Mouse (Mus musculus): ENCODE results near the gene Fbxo28.

Fbxo28 gene

DNA sequence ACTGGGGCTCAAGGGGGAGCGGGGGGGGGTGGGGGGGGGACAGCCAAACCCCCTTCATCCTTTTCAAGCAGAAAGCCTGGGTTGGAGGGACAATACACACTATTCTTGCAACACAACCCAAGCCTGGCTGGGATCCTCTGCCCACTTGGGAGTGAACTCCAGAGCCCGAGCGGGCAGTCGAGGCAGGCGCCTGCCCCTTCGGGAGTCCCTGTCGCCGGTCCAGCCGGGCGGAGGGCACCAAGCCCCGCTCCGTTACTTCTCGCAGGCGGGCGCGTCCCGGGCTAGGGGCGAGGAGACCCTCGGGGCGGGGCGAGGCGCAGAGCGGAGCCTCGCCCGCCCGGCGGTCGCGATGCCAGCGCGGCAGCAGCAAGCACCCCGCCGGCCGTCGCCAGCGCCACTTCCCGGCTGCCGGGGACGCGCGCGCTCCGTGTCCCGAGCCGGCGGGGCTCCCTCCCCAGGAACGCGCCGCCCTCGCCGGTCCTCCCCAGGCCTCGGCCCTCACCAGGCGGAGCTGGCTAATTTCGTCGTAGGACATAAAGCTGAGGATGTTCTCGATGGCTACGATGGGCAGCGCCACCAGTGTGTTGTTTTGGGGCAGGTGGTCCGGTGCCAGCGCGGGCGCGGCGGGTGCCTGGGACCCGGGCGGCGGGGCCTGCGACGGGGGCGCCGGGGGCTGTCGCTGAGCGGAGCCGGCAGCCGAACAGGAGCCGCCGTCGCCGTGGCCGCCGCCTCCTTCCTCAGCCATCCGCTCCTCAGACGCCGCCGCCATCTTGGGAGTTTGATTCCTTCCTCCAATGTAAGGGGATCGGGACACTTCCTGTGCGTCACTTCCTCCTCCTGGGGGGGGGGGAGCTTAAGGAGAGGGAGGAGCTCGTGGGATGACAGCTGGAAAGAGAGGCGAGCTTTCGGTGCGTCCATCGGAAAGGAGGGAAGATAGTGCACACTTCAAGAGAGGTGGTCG is at the start of gene Fbxo28:
Fbxo28 (minus strand) TSS at position 809 of the 961 bp plus-strand sequence.
- in situ Hi-C loops (cut with MboI; ENCODE audit: unreplicated experiment in 2 of 2) = loop anchor here (25.0 kb wide), 2 partner anchors 204 to 454 kb away; no protein-coding TSS in a partner anchor

DNA sequence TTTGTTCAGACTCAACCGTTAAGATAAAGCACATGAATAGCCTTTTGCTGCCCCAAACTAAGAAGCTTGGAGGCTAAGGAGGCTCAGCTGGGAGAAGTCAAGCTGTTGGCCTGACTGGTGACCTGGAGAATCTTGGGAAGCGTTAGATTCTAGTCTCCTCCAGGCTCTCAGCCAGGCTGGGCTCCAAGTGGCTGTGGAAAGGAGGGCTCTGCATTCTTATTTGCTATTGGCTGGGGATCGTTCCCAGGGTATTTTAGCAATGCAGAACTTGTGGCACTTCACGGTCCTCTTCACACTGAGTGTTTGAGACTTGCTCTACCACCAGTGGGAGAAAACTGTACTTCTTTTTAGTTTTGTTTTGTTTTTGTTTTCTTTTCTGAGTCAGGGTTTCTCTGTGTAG is 47.3 kb upstream of the Fbxo28 start:
- in situ Hi-C loops (cut with MboI; ENCODE audit: unreplicated experiment in 2 of 2) = no loop called here

DNA sequence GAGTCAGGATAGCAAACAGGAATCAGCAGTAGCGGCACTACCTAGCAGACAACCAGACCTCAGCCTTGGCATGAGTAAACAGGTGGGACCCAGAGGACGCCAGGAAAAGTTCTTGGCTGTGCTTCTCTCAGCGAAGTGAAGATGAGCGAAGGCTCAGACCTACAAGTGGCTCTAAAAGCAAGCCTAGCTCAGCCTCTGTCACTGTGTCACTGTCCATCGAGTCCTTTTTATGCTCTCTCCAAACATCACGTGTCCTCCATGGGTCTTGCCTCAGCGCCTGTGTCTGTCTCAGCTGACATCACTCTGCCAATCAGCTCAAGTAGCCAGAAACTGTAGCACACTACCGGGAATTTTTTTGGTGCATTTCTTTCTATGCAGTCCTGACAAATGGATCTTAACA is 45.0 kb upstream of the Fbxo28 start:
- in situ Hi-C loops (cut with MboI; ENCODE audit: unreplicated experiment in 2 of 2) = no loop called here

DNA sequence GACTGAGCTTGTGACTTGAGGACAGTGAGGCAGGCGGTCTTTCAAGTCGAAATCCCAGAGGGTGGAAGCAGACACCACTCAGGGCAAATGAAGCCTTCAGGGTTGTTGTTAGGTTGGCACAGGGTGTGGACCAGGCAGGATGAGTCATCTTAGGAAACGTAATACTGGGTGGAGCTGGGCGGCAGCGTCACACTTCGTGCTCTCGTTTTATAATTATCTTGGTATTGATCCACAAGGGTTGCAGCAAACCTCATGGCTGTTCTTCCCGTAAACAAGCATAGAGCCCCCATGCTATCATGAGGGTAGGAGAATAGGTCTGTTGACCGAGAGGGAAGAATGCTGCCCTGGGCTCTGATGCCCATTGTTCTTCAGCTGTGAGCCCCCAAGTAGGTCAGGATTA is 41.7 kb upstream of the Fbxo28 start:
- in situ Hi-C loops (cut with MboI; ENCODE audit: unreplicated experiment in 2 of 2) = loop anchor here in 1 of 2 experiments (5.0 kb wide), 1 partner anchor 154 kb away; no protein-coding TSS in a partner anchor

DNA sequence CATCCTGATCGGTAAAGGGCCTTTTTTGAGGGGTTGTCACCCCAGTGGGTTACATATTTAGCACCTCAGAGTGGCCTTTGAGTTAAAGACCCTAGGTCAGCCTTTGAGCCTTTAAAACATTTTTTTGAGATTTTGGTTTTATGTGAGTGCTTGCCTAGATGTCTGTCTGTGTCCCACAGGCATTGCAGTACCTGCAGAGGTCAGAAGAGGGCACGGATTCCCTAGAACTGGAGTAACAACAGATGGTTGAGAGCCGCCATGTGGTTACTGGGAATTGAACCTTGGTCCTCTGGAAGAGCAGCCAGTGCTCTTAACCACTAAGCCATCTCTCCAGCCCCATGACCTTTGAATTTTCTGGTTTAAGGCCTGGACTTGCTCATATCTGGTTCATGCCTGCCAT is 39.9 kb upstream of the Fbxo28 start:
- in situ Hi-C loops (cut with MboI; ENCODE audit: unreplicated experiment in 2 of 2) = loop anchor here in 1 of 2 experiments (5.0 kb wide), 1 partner anchor 156 kb away; no protein-coding TSS in a partner anchor

DNA sequence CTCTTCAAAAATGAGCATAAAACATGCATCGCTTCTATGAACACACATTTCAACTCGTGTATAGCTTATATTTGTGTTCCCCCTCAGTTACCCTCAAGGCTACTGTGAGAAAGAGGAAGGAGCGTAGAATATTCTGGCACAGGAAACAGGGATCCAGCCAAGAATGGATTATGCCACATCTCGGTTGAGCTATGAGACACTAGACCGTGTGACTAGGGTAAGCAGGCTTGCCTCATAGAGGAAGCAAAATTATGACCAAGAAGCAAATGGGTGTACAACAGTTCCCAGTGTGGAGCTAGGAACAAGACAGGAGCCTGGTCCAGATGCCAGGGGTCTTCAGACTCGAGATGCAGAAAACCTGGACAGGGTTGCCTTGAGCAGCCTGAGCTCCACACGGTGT is 39.3 kb upstream of the Fbxo28 start:
- in situ Hi-C loops (cut with MboI; ENCODE audit: unreplicated experiment in 2 of 2) = loop anchor here in 1 of 2 experiments (5.0 kb wide), 1 partner anchor 157 kb away; no protein-coding TSS in a partner anchor

DNA sequence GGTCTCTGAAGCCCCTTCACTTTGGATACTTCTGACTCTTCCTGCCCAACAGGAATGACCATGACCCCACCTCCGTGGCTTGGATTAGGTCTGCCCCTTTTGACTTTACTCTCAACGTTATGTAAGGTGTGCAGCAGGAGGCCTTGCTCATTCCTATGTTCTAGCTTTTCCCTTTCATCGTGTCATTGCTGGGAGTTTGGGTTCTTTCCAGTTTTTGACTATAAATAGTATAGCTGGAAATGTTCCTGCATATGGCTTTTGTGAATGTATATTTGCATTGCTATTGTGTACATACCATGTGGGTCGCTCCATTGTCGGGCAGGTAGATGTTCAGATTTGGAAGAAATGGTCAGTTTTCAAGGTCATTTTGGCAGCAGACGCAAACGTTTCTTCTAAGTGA is 37.4 kb upstream of the Fbxo28 start:
- in situ Hi-C loops (cut with MboI; ENCODE audit: unreplicated experiment in 2 of 2) = loop anchor here in 1 of 2 experiments (5.0 kb wide), 1 partner anchor 158 kb away; no protein-coding TSS in a partner anchor

DNA sequence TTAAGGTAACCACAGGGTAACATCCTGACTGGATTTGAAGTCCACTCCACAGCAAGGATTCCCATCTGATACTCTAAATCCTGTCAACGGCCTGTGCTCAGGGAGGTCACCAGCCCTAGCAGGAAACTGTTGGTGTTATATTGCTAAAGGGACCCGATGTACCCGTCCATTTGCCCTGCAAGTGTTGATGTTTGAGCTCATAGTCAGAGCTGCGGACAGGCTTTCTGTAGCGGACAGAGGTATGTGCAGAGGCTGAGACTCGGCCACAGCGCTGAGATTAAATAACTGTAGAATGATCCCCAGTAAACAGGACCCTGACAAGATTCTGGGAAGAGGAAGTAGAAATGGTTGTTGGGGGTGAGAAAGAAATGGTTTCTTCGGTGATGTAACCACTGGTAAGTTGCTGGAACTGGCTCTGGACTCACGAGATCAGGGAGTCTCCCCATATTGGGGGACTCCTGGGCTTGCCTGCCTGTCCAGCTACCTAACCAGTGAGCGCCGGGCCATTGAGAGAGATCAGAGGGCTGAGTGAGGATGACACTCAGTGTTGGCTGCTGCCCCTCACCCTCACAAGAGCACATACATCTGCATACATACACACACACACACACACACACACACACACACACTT is 36.9 kb upstream of the Fbxo28 start:
- in situ Hi-C loops (cut with MboI; ENCODE audit: unreplicated experiment in 2 of 2) = loop anchor here in 1 of 2 experiments (5.0 kb wide), 1 partner anchor 159 kb away; no protein-coding TSS in a partner anchor

DNA sequence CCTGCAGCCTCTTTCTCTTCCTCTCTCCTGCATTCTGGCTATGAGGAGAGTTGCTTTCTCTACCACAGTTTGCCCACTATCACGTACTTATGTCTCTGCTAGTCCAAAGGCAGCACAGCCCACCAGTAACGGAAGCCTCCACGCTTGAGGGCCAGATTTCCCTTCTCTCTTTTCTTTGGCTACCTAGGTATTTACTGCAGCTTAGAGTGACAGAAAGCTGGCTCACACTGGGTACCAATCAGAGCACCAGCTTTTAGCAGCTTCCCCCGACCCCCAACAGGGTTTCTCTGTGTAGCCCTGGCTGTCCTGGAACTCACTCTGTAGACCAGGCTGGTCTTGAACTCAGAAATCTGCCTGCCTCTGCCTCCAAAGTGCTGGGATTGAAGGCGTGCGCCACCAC is 36.1 kb upstream of the Fbxo28 start:
- in situ Hi-C loops (cut with MboI; ENCODE audit: unreplicated experiment in 2 of 2) = loop anchor here in 1 of 2 experiments (5.0 kb wide), 1 partner anchor 160 kb away; no protein-coding TSS in a partner anchor

DNA sequence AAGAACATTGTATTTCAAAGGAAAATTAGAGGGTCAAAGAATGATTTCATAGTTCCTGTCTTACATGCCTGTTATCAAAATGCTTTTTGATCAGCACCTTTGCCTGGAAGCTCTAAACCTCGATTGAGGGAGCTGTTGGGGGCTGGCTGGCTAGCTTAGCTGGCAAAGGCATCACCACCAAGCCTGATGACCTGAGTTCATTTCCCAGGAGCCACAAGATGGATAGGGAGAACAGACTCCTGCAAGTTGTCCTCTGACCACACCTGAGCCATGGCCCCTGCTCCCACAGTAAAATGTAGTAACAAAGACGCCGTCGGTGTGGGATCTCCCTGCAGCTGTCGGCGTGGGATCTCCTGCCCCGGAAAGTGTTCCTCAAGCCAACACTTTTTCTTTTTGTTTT is 35.4 kb upstream of the Fbxo28 start:
- in situ Hi-C loops (cut with MboI; ENCODE audit: unreplicated experiment in 2 of 2) = loop anchor here in 1 of 2 experiments (5.0 kb wide), 1 partner anchor 160 kb away; no protein-coding TSS in a partner anchor

DNA sequence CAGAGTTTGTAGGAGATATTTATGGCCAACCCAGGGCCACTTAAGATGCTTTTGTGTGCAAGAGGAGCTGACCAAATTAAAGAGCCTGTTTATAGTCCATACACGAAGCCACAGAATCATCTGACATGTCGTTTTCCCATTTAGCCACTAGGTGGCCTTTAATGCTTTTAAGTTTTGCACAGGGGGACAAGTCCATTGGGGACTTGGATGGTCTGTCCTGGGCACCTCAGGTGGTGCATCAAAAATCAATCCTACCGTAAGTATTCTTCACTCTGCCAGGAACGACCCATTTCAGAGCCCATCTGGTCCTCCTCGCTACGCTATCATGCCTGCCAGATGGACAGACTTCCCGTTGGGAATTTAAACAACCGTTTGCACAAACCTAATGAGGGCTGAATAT is 34.8 kb upstream of the Fbxo28 start:
- in situ Hi-C loops (cut with MboI; ENCODE audit: unreplicated experiment in 2 of 2) = loop anchor here in 1 of 2 experiments (5.0 kb wide), 1 partner anchor 161 kb away; no protein-coding TSS in a partner anchor

DNA sequence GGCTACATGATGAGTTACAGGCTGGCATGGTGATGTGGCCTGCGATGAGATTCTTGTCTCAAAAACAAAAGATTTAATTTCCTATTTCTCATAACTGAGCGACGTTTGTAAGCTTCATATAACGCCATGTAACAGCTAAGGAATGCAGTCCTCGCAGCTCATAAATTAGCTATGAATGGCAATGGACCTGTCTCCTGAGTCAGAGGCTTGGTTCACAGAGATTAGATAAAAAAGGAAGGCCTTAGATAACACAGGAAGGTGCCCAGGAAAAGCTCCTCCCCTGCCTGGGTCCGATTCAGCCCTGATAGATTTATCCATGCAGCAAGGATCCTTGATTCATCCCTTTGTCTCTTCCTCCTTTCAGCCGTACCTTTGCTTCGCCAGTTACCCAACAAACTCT is 30.5 kb upstream of the Fbxo28 start:
- in situ Hi-C loops (cut with MboI; ENCODE audit: unreplicated experiment in 2 of 2) = no loop called here

DNA sequence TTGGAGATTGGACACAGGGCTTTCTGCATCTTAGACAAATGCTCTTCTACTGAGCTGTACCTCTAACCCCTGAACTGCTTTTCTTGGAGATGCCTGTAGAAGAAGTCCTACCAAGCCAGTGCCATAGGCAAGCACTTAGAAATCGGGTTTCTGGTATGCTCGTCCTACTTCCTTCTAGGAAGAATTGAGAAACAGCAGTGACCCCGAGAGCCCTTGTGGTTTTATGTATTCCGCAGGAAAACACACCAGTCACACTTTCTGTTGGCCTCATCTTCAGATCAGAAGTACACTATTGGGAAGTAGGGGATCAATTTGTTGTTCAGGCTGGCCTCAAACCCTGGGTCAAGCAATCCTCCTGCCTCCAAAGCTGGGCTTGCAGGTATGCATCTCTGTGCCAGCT is 28.0 kb upstream of the Fbxo28 start:
- in situ Hi-C loops (cut with MboI; ENCODE audit: unreplicated experiment in 2 of 2) = no loop called here

DNA sequence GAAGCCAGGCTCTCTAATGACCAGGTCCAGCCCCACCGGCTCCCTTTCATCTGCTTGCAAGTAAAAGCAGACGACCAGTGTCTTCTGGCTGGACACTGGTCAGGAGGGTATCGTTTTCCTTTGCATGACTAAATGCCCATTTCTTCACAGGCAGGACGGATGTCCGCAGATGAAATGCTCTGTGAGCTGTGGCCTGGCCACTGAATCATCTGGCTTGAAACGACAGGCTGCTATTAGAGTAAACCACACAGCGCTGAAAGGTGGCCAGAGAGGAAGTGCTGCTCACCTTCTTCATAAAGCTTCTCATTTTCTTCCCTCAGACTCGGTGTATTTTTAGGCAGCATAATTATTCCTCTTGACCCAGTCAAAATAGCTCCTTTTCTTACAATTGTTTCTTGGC is 27.4 kb upstream of the Fbxo28 start:
- in situ Hi-C loops (cut with MboI; ENCODE audit: unreplicated experiment in 2 of 2) = no loop called here

DNA sequence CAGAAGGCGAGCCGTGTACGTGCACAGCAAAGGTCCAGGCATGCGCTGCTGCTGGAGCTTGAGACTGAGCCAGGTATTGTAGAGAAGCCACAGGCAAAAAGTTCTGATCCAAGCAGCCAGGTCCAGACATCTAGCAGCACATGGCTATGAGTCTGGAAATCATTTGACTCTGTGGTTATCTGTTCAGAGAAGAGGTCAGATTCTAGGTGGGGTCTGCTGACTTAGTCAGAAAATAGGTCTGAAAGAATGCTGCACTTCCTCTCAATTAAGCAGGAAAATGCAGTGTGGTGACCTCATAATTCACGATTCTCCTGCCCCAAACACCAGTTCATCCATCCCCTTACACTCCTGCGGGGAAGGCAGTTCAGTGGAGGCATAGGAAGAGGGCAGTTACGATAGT is 26.9 kb upstream of the Fbxo28 start:
- in situ Hi-C loops (cut with MboI; ENCODE audit: unreplicated experiment in 2 of 2) = no loop called here

DNA sequence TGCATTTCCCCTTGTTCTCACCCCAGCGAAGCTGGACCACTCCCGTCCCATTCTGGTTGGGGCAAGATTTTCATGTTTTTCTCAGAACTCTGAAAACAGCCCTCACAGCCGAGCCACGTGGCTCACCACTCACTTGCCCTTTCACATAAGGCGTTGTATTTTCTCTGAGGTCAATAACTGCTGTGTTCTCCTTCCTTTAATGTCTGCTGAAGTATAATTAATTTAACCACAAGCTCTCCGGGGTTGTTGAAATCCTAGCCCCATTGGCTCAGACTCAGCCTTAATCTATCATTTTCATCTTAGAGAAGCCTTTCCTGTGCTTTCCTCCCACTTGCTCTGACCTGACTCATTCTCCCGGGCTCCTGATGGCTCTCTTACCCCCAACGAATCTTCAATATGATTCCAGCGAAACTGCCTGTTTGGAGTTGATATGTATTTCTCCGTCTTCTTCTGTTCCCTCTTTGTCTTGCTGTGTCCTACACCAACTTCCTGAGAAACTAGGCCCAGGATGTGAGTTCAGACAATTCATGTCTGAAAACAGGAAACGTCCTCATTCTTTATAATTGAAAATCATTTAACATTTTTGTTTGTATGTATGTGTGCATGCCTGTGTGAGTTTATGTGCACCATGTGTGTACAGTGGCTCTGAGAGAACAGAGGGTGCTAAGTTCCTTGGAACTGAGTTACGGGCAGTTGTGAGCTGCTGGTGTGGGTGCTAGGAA is 22.4 kb upstream of the Fbxo28 start:
- in situ Hi-C loops (cut with MboI; ENCODE audit: unreplicated experiment in 2 of 2) = no loop called here

DNA sequence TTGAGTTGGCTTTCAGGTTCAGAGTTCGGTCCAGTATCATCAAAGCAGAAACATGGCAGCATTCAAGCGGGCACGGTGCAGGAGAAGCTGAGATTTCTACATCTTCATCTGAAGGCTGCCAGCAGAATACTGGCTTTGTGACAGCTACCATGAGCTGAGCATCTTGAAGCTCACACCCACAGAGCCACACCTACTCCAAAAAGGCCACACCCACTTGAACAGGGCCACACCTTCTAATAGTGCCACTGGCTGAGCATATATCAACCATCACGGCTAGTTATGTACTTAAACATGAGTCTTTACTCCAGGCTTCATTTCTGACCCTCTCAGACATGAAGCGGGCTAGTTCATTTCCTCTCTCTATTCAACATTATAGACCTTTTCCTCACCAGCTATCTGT is 21.3 kb upstream of the Fbxo28 start:
- in situ Hi-C loops (cut with MboI; ENCODE audit: unreplicated experiment in 2 of 2) = no loop called here

DNA sequence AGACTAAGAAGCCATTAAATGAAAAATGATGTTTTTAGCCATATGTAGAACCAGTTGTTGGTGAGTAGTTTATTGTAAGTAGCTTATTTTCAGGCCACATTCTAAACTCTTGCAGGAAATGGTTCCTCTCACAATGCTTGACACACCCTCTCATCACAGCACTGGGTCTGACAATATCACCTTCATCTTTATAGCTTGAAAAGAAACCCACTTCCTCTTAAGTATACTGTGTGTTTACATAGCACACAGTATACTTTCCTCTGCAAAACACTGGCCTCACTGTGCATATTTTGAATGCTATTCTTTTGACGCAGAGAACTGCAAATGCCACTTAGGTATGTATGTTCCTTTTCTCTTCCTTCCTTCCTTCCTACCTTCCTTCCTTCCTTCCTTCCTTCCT is 16.7 kb upstream of the Fbxo28 start:
- in situ Hi-C loops (cut with MboI; ENCODE audit: unreplicated experiment in 2 of 2) = no loop called here

DNA sequence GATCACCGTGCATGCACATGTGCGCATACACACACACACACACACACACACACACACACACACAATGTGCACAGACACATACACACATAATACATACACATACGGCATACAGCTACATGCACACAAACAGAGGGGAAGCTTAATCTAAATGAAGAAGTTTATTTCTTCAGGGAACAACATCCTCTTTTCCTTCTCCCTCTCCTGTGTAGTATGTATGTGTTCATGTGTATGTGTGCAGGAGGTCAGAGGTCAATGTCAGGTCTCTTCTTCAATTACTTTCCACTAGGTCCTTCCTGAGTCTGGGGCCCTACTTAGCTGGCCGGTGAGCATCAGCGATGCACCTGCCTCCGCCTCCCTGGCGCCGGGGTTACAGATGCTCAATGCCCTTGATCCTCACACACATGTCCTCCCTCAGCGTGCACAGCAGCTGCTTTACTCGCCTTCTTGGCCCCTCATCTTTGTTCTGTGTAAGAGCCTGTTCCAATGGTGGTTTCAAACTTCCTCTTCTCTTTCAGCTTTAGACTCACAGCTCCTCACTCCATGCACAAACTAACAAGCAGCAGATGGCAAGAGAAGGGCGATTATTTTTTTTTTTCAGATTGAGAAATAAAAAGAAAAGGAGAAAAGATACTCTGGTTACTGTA is 13.2 kb upstream of the Fbxo28 start:
- in situ Hi-C loops (cut with MboI; ENCODE audit: unreplicated experiment in 2 of 2) = no loop called here

DNA sequence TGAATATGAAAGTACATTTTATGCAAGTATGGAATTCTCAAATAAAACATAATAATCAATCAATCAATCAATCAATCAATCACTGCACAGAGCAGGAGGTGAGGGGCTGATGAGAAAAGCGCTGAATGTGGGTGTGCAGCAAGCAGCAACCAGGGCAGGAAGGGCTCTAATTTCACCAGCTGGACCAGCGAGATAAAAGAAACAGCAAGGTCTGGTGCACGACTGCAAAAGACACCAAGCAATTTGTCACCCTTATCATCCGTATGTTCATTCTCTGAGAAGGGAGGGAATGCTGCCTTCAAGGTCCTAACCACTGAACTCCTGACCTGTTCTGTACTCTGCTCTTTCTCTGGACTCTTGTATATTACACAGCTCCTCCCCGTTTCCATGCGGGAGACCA is 8.1 kb upstream of the Fbxo28 start:
- in situ Hi-C loops (cut with MboI; ENCODE audit: unreplicated experiment in 2 of 2) = loop anchor here (25.0 kb wide), 2 partner anchors 212 to 462 kb away; no protein-coding TSS in a partner anchor

Data from v-Abl transformed pro-B cells (cell line).